Mouse (Mus musculus): ENCODE results near the gene Rgs13. TPM values are rescaled to one million over a fixed set of nuclear protein-coding genes. Genes with fewer than 3 reads are reported as not detected.

Rgs13 gene
- polyA plus RNA-seq, 1 experiment, result not detected

- TF ChIP-seq CTCF (IDR thresholded peaks at IDR 0.05; ENCODE audit: control insufficient read depth, insufficient read depth, insufficient replicate concordance, low read depth, low read length) (no peak), POLR2A (IDR thresholded peaks at IDR 0.05; ENCODE audit: control insufficient read depth, low read depth, low read length) (no peak)
- no peaks in the 10 kb centered on the region for H3K27me3 ChIP-seq (ENCODE audit: control insufficient read depth, insufficient read depth, low read length)
- H3K4me1 ChIP-seq (ENCODE audit: control insufficient read depth, insufficient read depth, low read length), result no peaks in the 10 kb centered on the region
- no peak overlapping the region for H3K4me3 ChIP-seq (ENCODE audit: control insufficient read depth, low read depth, low read length)
- H3K27ac ChIP-seq (ENCODE audit: control insufficient read depth, insufficient read depth, low read depth, low read length), result no peak overlapping the region
- no peaks in the 10 kb centered on the region for H3K36me3 ChIP-seq (ENCODE audit: control insufficient read depth, insufficient read depth, low read length)
Measured at GRCm38 (mm10) chr1:144177620-144178019, 448 bp upstream of the Rgs13 start.

GRCm38 (mm10) chr1:144174760-144175159 lies 2.4 kb downstream of the Rgs13 start:
- Histone ChIP-seq H3K27me3 (ENCODE audit: control insufficient read depth, insufficient read depth, low read length) (no peaks in the 10 kb centered on the region), H3K36me3 (ENCODE audit: control insufficient read depth, insufficient read depth, low read length) (no peaks in the 10 kb centered on the region), H3K27ac (ENCODE audit: control insufficient read depth, insufficient read depth, low read depth, low read length) (no peak overlapping the region), H3K4me1 (ENCODE audit: control insufficient read depth, insufficient read depth, low read length) (no peaks in the 10 kb centered on the region), H3K4me3 (ENCODE audit: control insufficient read depth, low read depth, low read length) (no peak overlapping the region)
- TF ChIP-seq POLR2A (IDR thresholded peaks at IDR 0.05; ENCODE audit: control insufficient read depth, low read depth, low read length), result no peak
- TF ChIP-seq CTCF (IDR thresholded peaks at IDR 0.05; ENCODE audit: control insufficient read depth, insufficient read depth, insufficient replicate concordance, low read depth, low read length), result no peak

- Histone ChIP-seq H3K36me3 (ENCODE audit: control insufficient read depth, insufficient read depth, low read length) (no peaks in the 10 kb centered on the region), H3K27ac (ENCODE audit: control insufficient read depth, insufficient read depth, low read depth, low read length) (no peak overlapping the region), H3K27me3 (ENCODE audit: control insufficient read depth, insufficient read depth, low read length) (no peaks in the 10 kb centered on the region), H3K4me3 (ENCODE audit: control insufficient read depth, low read depth, low read length) (no peak overlapping the region), H3K4me1 (ENCODE audit: control insufficient read depth, insufficient read depth, low read length) (no peaks in the 10 kb centered on the region)
- TF ChIP-seq POLR2A (IDR thresholded peaks at IDR 0.05; ENCODE audit: control insufficient read depth, low read depth, low read length) (no peak), CTCF (IDR thresholded peaks at IDR 0.05; ENCODE audit: control insufficient read depth, insufficient read depth, insufficient replicate concordance, low read depth, low read length) (no peak)
Measured at GRCm38 (mm10) chr1:144173568-144174036, 3.6 kb downstream of the Rgs13 start.

GRCm38 (mm10) chr1:144168921-144169320 lies 8.3 kb downstream of the Rgs13 start:
- no peaks in the 10 kb centered on the region for H3K4me1 ChIP-seq (ENCODE audit: control insufficient read depth, insufficient read depth, low read length)
- no peaks in the 10 kb centered on the region for H3K27me3 ChIP-seq (ENCODE audit: control insufficient read depth, insufficient read depth, low read length)
- H3K36me3 ChIP-seq (ENCODE audit: control insufficient read depth, insufficient read depth, low read length), result no peaks in the 10 kb centered on the region
- H3K27ac ChIP-seq (ENCODE audit: control insufficient read depth, insufficient read depth, low read depth, low read length), result no peak overlapping the region
- H3K4me3 ChIP-seq (ENCODE audit: control insufficient read depth, low read depth, low read length), result no peak overlapping the region
- TF ChIP-seq POLR2A (IDR thresholded peaks at IDR 0.05; ENCODE audit: control insufficient read depth, low read depth, low read length), result no peak
- TF ChIP-seq CTCF (IDR thresholded peaks at IDR 0.05; ENCODE audit: control insufficient read depth, insufficient read depth, insufficient replicate concordance, low read depth, low read length), result no peak

- Histone ChIP-seq H3K27me3 (ENCODE audit: control insufficient read depth, insufficient read depth, low read length) (no peaks in the 10 kb centered on the region), H3K4me1 (ENCODE audit: control insufficient read depth, insufficient read depth, low read length) (no peaks in the 10 kb centered on the region), H3K4me3 (ENCODE audit: control insufficient read depth, low read depth, low read length) (no peak overlapping the region), H3K27ac (ENCODE audit: control insufficient read depth, insufficient read depth, low read depth, low read length) (no peak overlapping the region), H3K36me3 (ENCODE audit: control insufficient read depth, insufficient read depth, low read length) (no peaks in the 10 kb centered on the region)
- TF ChIP-seq POLR2A (IDR thresholded peaks at IDR 0.05; ENCODE audit: control insufficient read depth, low read depth, low read length), result no peak
- no peak for TF ChIP-seq CTCF (IDR thresholded peaks at IDR 0.05; ENCODE audit: control insufficient read depth, insufficient read depth, insufficient replicate concordance, low read depth, low read length)
Measured at GRCm38 (mm10) chr1:144167761-144168160, 9.4 kb downstream of the Rgs13 start.

- Histone ChIP-seq H3K4me1 (ENCODE audit: control insufficient read depth, insufficient read depth, low read length) (no peaks in the 10 kb centered on the region), H3K4me3 (ENCODE audit: control insufficient read depth, low read depth, low read length) (no peak overlapping the region), H3K36me3 (ENCODE audit: control insufficient read depth, insufficient read depth, low read length) (no peaks in the 10 kb centered on the region), H3K27me3 (ENCODE audit: control insufficient read depth, insufficient read depth, low read length) (no peaks in the 10 kb centered on the region), H3K27ac (ENCODE audit: control insufficient read depth, insufficient read depth, low read depth, low read length) (no peak overlapping the region)
- TF ChIP-seq CTCF (IDR thresholded peaks at IDR 0.05; ENCODE audit: control insufficient read depth, insufficient read depth, insufficient replicate concordance, low read depth, low read length), result no peak
- TF ChIP-seq POLR2A (IDR thresholded peaks at IDR 0.05; ENCODE audit: control insufficient read depth, low read depth, low read length), result no peak
Measured at GRCm38 (mm10) chr1:144166897-144167296, 10.3 kb downstream of the Rgs13 start.

GRCm38 (mm10) chr1:144166275-144166674 lies 10.9 kb downstream of the Rgs13 start:
- H3K4me1 ChIP-seq (ENCODE audit: control insufficient read depth, insufficient read depth, low read length), result no peaks in the 10 kb centered on the region
- no peak overlapping the region for H3K4me3 ChIP-seq (ENCODE audit: control insufficient read depth, low read depth, low read length)
- H3K36me3 ChIP-seq (ENCODE audit: control insufficient read depth, insufficient read depth, low read length), result no peaks in the 10 kb centered on the region
- no peak for TF ChIP-seq CTCF (IDR thresholded peaks at IDR 0.05; ENCODE audit: control insufficient read depth, insufficient read depth, insufficient replicate concordance, low read depth, low read length)
- TF ChIP-seq POLR2A (IDR thresholded peaks at IDR 0.05; ENCODE audit: control insufficient read depth, low read depth, low read length), result no peak
- H3K27ac ChIP-seq (ENCODE audit: control insufficient read depth, insufficient read depth, low read depth, low read length), result no peak overlapping the region
- no peaks in the 10 kb centered on the region for H3K27me3 ChIP-seq (ENCODE audit: control insufficient read depth, insufficient read depth, low read length)

GRCm38 (mm10) chr1:144152526-144152925 lies 24.6 kb downstream of the Rgs13 start:
- TF ChIP-seq CTCF (IDR thresholded peaks at IDR 0.05; ENCODE audit: control insufficient read depth, insufficient read depth, insufficient replicate concordance, low read depth, low read length) (no peak), POLR2A (IDR thresholded peaks at IDR 0.05; ENCODE audit: control insufficient read depth, low read depth, low read length) (no peak)
- Histone ChIP-seq H3K27ac (ENCODE audit: control insufficient read depth, insufficient read depth, low read depth, low read length) (no peak overlapping the region), H3K36me3 (ENCODE audit: control insufficient read depth, insufficient read depth, low read length) (no peaks in the 10 kb centered on the region), H3K27me3 (ENCODE audit: control insufficient read depth, insufficient read depth, low read length) (no peaks in the 10 kb centered on the region), H3K4me1 (ENCODE audit: control insufficient read depth, insufficient read depth, low read length) (no peaks in the 10 kb centered on the region), H3K4me3 (ENCODE audit: control insufficient read depth, low read depth, low read length) (no peak overlapping the region)

All from testis, adult 2 months (tissue).